Mouse (Mus musculus): ENCODE measurements around the gene Fam3a. TPM values are rescaled to one million over a fixed set of nuclear protein-coding genes. Genes with fewer than 3 reads are reported as not detected.
"Not testable (repeated sequence)": the region's sequence is repeated elsewhere in the genome, so short reads cannot be mapped to it uniquely, and the experiment has no call there.

Fam3a gene
- polyA plus RNA-seq, 1 experiment from 2014 or later, result 36.0 TPM

- Histone ChIP-seq H3K9ac (no peak overlapping the region), H3K4me1 (no peaks in the 10 kb centered on the region), H3K4me3 (replicated peaks) (no peak overlapping the region), H3K36me3 (no peaks in the 10 kb centered on the region; the same call in 1 of the 2 replicates), H3K27ac (no peak overlapping the region), H3K27me3 (replicated peaks) (no peaks in the 10 kb centered on the region), H3K9me3 (no peaks in the 10 kb centered on the region), H3K4me2 (no peak overlapping the region)
- no peak for ATAC-seq (ENCODE audit: insufficient read depth, low FRiP score, low read depth)
Observed at GRCm38 (mm10) chrX:74388153-74388552, 4.9 kb downstream of the Fam3a start.

- Histone ChIP-seq H3K9me3 (no peaks in the 10 kb centered on the region), H3K4me1 (no peaks in the 10 kb centered on the region), H3K27ac (no peak overlapping the region), H3K9ac (no peak overlapping the region), H3K27me3 (replicated peaks) (no peaks in the 10 kb centered on the region), H3K4me3 (replicated peaks) (no peak overlapping the region), H3K4me2 (no peak overlapping the region), H3K36me3 (no peaks in the 10 kb centered on the region; the same call in 1 of the 2 replicates)
- no peak; the same call in 1 of the 2 replicates for ATAC-seq (ENCODE audit: insufficient read depth, low FRiP score, low read depth)
- WGBS, result 79% methylated on average over 2 of the region's 2 CpGs
Observed at GRCm38 (mm10) chrX:74384451-74384850, 8.6 kb downstream of the Fam3a start.

- Histone ChIP-seq H3K4me1 (no peaks in the 10 kb centered on the region), H3K27me3 (replicated peaks) (no peaks in the 10 kb centered on the region), H3K4me3 (replicated peaks) (peak within 1 kb of the TSS; percentile 51), H3K36me3 (no peaks in the 10 kb centered on the region), H3K4me2 (peak within 1 kb of the TSS; percentile 61), H3K27ac (no peak within 1 kb of the TSS), H3K9me3 (no peaks in the 10 kb centered on the region), H3K9ac (0 out of 2 replicates have a peak within 1 kb of the TSS, but pooled peaks have one; percentile 29)
- WGBS, result 22% methylated on average over 32 of the region's 32 CpGs
- peak; percentile 89 for ATAC-seq (ENCODE audit: insufficient read depth, low FRiP score, low read depth)
Observed at GRCm38 (mm10) chrX:74372888-74373549, 20.1 kb downstream of the Fam3a start, which contains the start of the genes Ubl4a and Slc10a3. Gene Ubl4a, minus strand, starts transcription at chrX:74373218. Gene Slc10a3, minus strand, starts transcription at chrX:74373349.

GRCm38 (mm10) chrX:74368209-74368909 lies 24.7 kb downstream of the Fam3a start:
- H3K27me3 ChIP-seq (replicated peaks), result no peaks in the 10 kb centered on the region
- peak; percentile 85 for ATAC-seq (ENCODE audit: insufficient read depth, low FRiP score, low read depth)
- peak overlapping the region; percentile 58 for H3K4me2 ChIP-seq
- 23% methylated on average over 48 of the region's 49 CpGs for WGBS
- peak overlapping the region; percentile 58 for H3K4me3 ChIP-seq (replicated peaks)
- peak overlapping the region; percentile 76 for H3K27ac ChIP-seq
- H3K9ac ChIP-seq, result peak overlapping the region; percentile 56
- no peaks in the 10 kb centered on the region for H3K4me1 ChIP-seq
- H3K36me3 ChIP-seq, result no peaks in the 10 kb centered on the region
- no peaks in the 10 kb centered on the region for H3K9me3 ChIP-seq

- Histone ChIP-seq H3K27me3 (replicated peaks) (no peaks in the 10 kb centered on the region), H3K4me3 (replicated peaks) (peak overlapping the region; percentile 58), H3K4me1 (no peaks in the 10 kb centered on the region), H3K36me3 (no peaks in the 10 kb centered on the region), H3K9ac (peak overlapping the region; percentile 56), H3K27ac (no peak overlapping the region), H3K9me3 (no peaks in the 10 kb centered on the region), H3K4me2 (peak overlapping the region; percentile 58)
- 58% methylated on average over 10 of the region's 10 CpGs for WGBS
- ATAC-seq (ENCODE audit: insufficient read depth, low FRiP score, low read depth), result no peak
Observed at GRCm38 (mm10) chrX:74367512-74367911, 25.6 kb downstream of the Fam3a start.

GRCm38 (mm10) chrX:74359171-74359570 lies 33.9 kb downstream of the Fam3a start:
- H3K4me3 ChIP-seq (replicated peaks), result no peak overlapping the region
- H3K4me1 ChIP-seq, result no peaks in the 10 kb centered on the region
- no peaks in the 10 kb centered on the region for H3K27me3 ChIP-seq (replicated peaks)
- no peak overlapping the region for H3K27ac ChIP-seq
- H3K9ac ChIP-seq, result no peak overlapping the region
- H3K9me3 ChIP-seq, result no peaks in the 10 kb centered on the region
- no peak for ATAC-seq (ENCODE audit: insufficient read depth, low FRiP score, low read depth)
- 44% methylated on average over 11 of the region's 11 CpGs for WGBS
- H3K4me2 ChIP-seq, result 0 out of 2 replicates have a peak overlapping the region, but pooled peaks have one; percentile 16
- H3K36me3 ChIP-seq, result no peaks in the 10 kb centered on the region

- WGBS, result 89% methylated on average over 3 of the region's 3 CpGs
- not testable (repeated sequence) for ATAC-seq (ENCODE audit: insufficient read depth, low FRiP score, low read depth); H3K4me1 ChIP-seq; H3K36me3 ChIP-seq; H3K4me3 ChIP-seq (replicated peaks); H3K27me3 ChIP-seq (replicated peaks); H3K27ac ChIP-seq; H3K9me3 ChIP-seq; H3K9ac ChIP-seq; H3K4me2 ChIP-seq
Observed at GRCm38 (mm10) chrX:74357069-74357468, 36.0 kb downstream of the Fam3a start.

GRCm38 (mm10) chrX:74353467-74353770 lies 39.7 kb downstream of the Fam3a start, which contains the start of gene Lage3:
Gene Lage3, minus strand, starts transcription at chrX:74353618.
- 9% methylated on average over 13 of the region's 22 CpGs for WGBS
- peak within 1 kb of the TSS; percentile 45 for H3K4me3 ChIP-seq (replicated peaks)
- no peaks in the 10 kb centered on the region for H3K27me3 ChIP-seq (replicated peaks)
- H3K4me2 ChIP-seq, result peak within 1 kb of the TSS; percentile 56
- no peaks in the 10 kb centered on the region for H3K9me3 ChIP-seq
- H3K9ac ChIP-seq, result peak within 1 kb of the TSS; percentile 25; the same call in 1 of the 2 replicates
- peak within 1 kb of the TSS; percentile 26; the same call in 1 of the 2 replicates for H3K27ac ChIP-seq
- peak; percentile 82 for ATAC-seq (ENCODE audit: insufficient read depth, low FRiP score, low read depth)
- no peaks in the 10 kb centered on the region for H3K4me1 ChIP-seq
- no peaks in the 10 kb centered on the region for H3K36me3 ChIP-seq

GRCm38 (mm10) chrX:74352645-74353466 lies 40.2 kb downstream of the Fam3a start:
- no peaks in the 10 kb centered on the region for H3K27me3 ChIP-seq (replicated peaks)
- H3K4me1 ChIP-seq, result no peaks in the 10 kb centered on the region
- peak overlapping the region; percentile 56 for H3K4me2 ChIP-seq
- WGBS, result 26% methylated on average over 13 of the region's 13 CpGs
- H3K9ac ChIP-seq, result peak overlapping the region; percentile 25; the same call in 1 of the 2 replicates
- H3K9me3 ChIP-seq, result no peaks in the 10 kb centered on the region
- no peak; the same call in 1 of the 2 replicates for ATAC-seq (ENCODE audit: insufficient read depth, low FRiP score, low read depth)
- H3K27ac ChIP-seq, result peak overlapping the region; percentile 26; the same call in 1 of the 2 replicates
- H3K36me3 ChIP-seq, result no peaks in the 10 kb centered on the region
- H3K4me3 ChIP-seq (replicated peaks), result peak overlapping the region; percentile 45

Data from stomach, embryonic 15.5 days (tissue).